Mouse (Mus musculus): ENCODE results near the gene Dab1. TPM values are rescaled to one million over a fixed set of nuclear protein-coding genes. Genes with fewer than 3 reads are reported as not detected.

Gene Dab1
- polyA plus RNA-seq, 1 experiment: not detected

GRCm38 (mm10) chr4:104766065-104766464, 1146.9 kb downstream of the Dab1 start, which contains the start of gene C8b:
TSS of gene C8b (plus strand) at chr4:104766317.
- Histone ChIP-seq H3K27ac (ENCODE audit: insufficient read depth, low read length) (no peak within 1 kb of the TSS), H3K4me3 (ENCODE audit: insufficient read depth, low read length) (no peak within 1 kb of the TSS), H3K4me1 (ENCODE audit: control insufficient read depth, insufficient read depth, low read length) (no peaks in the 10 kb centered on the region)
- no peak for TF ChIP-seq POLR2A (IDR thresholded peaks at IDR 0.05; ENCODE audit: low read depth, low read length)
- TF ChIP-seq CTCF (IDR thresholded peaks at IDR 0.05; ENCODE audit: borderline replicate concordance, insufficient read depth, low read length): no peak

DNA sequence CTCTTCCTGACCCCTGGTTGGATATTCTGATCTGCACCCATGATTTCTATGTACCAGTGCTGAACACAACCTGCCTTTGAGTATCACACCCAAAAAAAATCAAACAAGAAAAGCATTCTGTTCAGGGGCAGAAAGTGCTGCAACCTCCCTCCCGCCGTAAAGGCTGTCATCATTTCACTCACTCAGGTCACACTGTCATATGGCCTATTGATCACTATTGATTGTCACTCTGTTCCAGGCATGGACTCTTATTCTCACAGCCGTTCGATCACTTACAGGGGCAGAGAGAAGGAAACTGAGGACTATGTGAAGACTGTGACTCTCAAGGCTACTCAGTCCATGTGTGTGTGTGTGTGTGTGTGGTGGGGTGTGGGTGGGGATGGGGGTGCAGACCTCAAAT, 1149.0 kb downstream of the Dab1 start:
- Histone ChIP-seq H3K27ac (ENCODE audit: insufficient read depth, low read length) (no peak overlapping the region), H3K4me1 (ENCODE audit: control insufficient read depth, insufficient read depth, low read length) (no peaks in the 10 kb centered on the region), H3K4me3 (ENCODE audit: insufficient read depth, low read length) (no peak overlapping the region)
- no peak for TF ChIP-seq POLR2A (IDR thresholded peaks at IDR 0.05; ENCODE audit: low read depth, low read length)
- TF ChIP-seq CTCF (IDR thresholded peaks at IDR 0.05; ENCODE audit: borderline replicate concordance, insufficient read depth, low read length): no peak

DNA sequence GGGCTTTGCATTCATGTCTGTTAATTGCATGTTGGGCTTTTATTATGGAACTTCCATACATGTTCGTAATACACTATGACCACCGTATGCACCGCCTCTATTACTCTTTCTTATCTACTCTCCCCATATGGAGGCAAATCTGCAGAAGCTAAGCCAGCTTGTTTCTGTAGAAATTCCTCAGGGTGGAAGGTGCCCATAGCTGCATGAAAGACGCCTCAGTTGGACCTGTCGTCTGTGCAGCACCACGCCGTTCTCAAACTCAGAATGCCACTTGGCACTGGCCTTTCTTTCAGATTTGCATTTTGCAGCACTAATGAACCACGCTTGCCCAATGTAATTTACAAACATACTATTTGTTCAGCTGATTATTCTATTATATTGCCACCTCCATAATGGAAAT, 1150.4 kb downstream of the Dab1 start:
- H3K27ac ChIP-seq (ENCODE audit: insufficient read depth, low read length): no peak overlapping the region
- TF ChIP-seq CTCF (IDR thresholded peaks at IDR 0.05; ENCODE audit: borderline replicate concordance, insufficient read depth, low read length) (no peak), POLR2A (IDR thresholded peaks at IDR 0.05; ENCODE audit: low read depth, low read length) (no peak)
- H3K4me1 ChIP-seq (ENCODE audit: control insufficient read depth, insufficient read depth, low read length): no peaks in the 10 kb centered on the region
- H3K4me3 ChIP-seq (ENCODE audit: insufficient read depth, low read length): no peak overlapping the region

DNA sequence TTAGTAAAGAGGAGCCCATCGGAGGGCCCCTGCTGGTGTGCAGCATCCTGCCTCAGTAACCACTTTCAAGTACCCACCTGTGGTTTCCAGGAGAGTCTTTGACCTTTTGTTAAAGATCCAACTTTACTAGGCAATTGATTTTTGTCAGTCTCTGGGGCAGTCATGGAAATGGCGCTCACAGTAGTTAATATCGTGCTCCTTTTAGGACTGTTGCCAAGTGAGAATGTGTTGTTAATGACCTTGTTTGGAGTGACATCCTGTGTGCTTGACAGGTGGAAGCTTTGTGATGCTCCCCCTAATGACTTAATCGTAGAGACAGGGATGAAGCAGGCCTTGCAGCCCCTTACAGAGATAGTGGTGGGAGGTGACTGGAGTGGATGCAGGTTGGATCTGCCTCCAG, 1151.2 kb downstream of the Dab1 start:
- H3K4me1 ChIP-seq (ENCODE audit: control insufficient read depth, insufficient read depth, low read length): no peaks in the 10 kb centered on the region
- no peak overlapping the region for H3K4me3 ChIP-seq (ENCODE audit: insufficient read depth, low read length)
- H3K27ac ChIP-seq (ENCODE audit: insufficient read depth, low read length): no peak overlapping the region
- TF ChIP-seq POLR2A (IDR thresholded peaks at IDR 0.05; ENCODE audit: low read depth, low read length) (no peak), CTCF (IDR thresholded peaks at IDR 0.05; ENCODE audit: borderline replicate concordance, insufficient read depth, low read length) (no peak)

DNA sequence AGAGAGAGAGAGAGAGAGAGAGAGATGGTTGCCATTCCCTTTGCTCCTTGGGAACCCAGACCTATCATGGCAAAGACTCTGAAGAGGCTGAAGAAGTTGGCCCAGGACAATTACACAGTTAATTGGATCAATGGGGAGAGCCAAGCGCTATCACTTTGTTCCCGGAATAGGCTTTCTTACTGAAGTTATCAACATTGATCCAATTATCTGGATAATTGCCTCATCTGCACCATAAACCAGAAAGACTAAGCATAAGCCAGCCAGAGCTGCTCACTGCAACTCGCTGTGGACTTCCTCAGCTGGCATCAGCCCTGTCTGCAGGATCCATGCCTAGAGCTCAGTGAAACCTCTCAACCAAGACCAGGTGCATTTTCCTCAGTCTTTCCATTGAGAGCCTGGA, 1156.4 kb downstream of the Dab1 start:
- Histone ChIP-seq H3K27ac (ENCODE audit: insufficient read depth, low read length) (no peak overlapping the region), H3K4me1 (ENCODE audit: control insufficient read depth, insufficient read depth, low read length) (no peaks in the 10 kb centered on the region), H3K4me3 (ENCODE audit: insufficient read depth, low read length) (no peak overlapping the region)
- TF ChIP-seq CTCF (IDR thresholded peaks at IDR 0.05; ENCODE audit: borderline replicate concordance, insufficient read depth, low read length) (no peak), POLR2A (IDR thresholded peaks at IDR 0.05; ENCODE audit: low read depth, low read length) (no peak)

DNA sequence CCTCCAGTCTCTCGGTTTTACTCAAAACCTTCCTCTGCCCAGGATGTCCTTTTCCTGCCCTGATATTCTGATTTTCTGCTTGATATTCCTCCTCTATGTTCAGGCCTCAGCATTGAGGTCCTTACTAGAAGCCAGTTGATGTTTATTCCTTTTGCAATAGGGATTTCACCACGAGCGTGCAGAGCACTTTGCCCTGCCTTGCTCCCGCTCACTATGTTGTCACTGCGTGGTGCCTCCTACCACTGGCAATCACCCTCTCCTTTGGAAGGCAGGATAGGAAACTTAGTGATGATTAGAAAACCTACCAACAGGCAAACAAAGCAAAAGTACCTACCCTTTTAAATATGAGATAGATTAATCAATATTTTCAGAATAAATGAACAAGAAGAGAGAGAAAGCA, 1160.3 kb downstream of the Dab1 start:
- no peak for TF ChIP-seq POLR2A (IDR thresholded peaks at IDR 0.05; ENCODE audit: low read depth, low read length)
- no peak for TF ChIP-seq CTCF (IDR thresholded peaks at IDR 0.05; ENCODE audit: borderline replicate concordance, insufficient read depth, low read length)
- Histone ChIP-seq H3K4me3 (ENCODE audit: insufficient read depth, low read length) (no peak overlapping the region), H3K27ac (ENCODE audit: insufficient read depth, low read length) (no peak overlapping the region), H3K4me1 (ENCODE audit: control insufficient read depth, insufficient read depth, low read length) (no peaks in the 10 kb centered on the region)

GRCm38 (mm10) chr4:104781441-104781840, 1162.3 kb downstream of the Dab1 start:
- no peak overlapping the region for H3K27ac ChIP-seq (ENCODE audit: insufficient read depth, low read length)
- H3K4me1 ChIP-seq (ENCODE audit: control insufficient read depth, insufficient read depth, low read length): no peaks in the 10 kb centered on the region
- TF ChIP-seq POLR2A (IDR thresholded peaks at IDR 0.05; ENCODE audit: low read depth, low read length) (no peak), CTCF (IDR thresholded peaks at IDR 0.05; ENCODE audit: borderline replicate concordance, insufficient read depth, low read length) (no peak)
- no peak overlapping the region for H3K4me3 ChIP-seq (ENCODE audit: insufficient read depth, low read length)

DNA sequence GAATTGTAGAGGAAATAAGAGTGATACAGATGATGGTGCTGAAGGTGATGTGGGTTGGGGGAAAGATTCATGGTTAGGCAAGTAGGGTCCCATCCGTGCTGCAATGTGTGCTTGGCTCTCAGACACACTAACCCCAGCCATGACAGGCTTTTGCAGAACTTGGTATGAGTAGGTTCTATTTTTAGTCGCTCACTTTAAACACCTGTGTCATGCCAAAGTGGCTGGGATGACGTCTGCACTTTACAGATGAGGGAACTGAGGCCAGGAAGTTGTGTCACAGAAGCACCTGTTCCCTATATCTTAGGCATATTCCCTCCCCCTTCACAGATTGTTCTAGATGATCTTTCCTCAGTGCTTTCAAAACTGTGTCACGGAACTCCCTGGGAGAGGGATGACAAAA, 1163.2 kb downstream of the Dab1 start:
- no peak for TF ChIP-seq CTCF (IDR thresholded peaks at IDR 0.05; ENCODE audit: borderline replicate concordance, insufficient read depth, low read length)
- no peak for TF ChIP-seq POLR2A (IDR thresholded peaks at IDR 0.05; ENCODE audit: low read depth, low read length)
- Histone ChIP-seq H3K4me1 (ENCODE audit: control insufficient read depth, insufficient read depth, low read length) (no peaks in the 10 kb centered on the region), H3K4me3 (ENCODE audit: insufficient read depth, low read length) (no peak overlapping the region), H3K27ac (ENCODE audit: insufficient read depth, low read length) (no peak overlapping the region)

DNA sequence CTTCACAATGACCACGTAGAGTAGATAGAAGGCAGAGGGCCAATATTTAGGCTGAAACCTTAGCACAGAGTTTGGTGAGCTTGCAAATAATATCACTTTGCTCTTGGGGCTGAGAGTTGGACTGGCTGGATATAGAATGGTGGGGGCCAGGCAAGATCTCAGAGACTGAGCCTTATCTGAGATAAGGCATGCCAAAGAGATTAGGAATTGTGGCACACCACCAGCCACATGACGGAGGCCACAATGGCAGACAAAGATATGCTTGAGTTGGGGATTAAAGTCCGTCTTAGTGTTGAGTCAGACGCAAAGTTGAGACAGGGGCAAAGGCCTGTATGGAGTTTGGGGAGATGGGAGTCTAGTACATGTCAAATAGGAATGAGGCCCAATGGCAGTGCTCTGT, 1173.0 kb downstream of the Dab1 start:
- Histone ChIP-seq H3K4me1 (ENCODE audit: control insufficient read depth, insufficient read depth, low read length) (no peaks in the 10 kb centered on the region), H3K27ac (ENCODE audit: insufficient read depth, low read length) (no peak overlapping the region)

More for the DNA sequence above, 1173.0 kb downstream of the Dab1 start:
- no peak overlapping the region for H3K4me3 ChIP-seq (ENCODE audit: insufficient read depth, low read length)
- TF ChIP-seq POLR2A (IDR thresholded peaks at IDR 0.05; ENCODE audit: low read depth, low read length) (no peak), CTCF (IDR thresholded peaks at IDR 0.05; ENCODE audit: borderline replicate concordance, insufficient read depth, low read length) (no peak)

Measured in embryonic fibroblast, embryonic 13.5 days (primary cell).